Mouse (Mus musculus): Measurements from ENCODE around the gene Flii. TPM values are rescaled to one million over a fixed set of nuclear protein-coding genes. Genes with fewer than 3 reads are reported as not detected.

Gene Flii
- polyA plus RNA-seq, 1 experiment, result 122 TPM

GRCm38 (mm10) chr11:60728260-60728761 is 1.2 kb upstream of the Flii start, which contains the start of gene Mief2:
TSS of gene Mief2 (plus strand) at chr11:60728398.
- H3K4me3 ChIP-seq (ENCODE audit: insufficient read depth, low read length), result peak within 1 kb of the TSS; percentile 71
- peaks cover 4% of the 10 kb centered on the region; the same call in 1 of the 2 replicates for H3K4me1 ChIP-seq (ENCODE audit: control insufficient read depth, insufficient read depth, low read length)
- H3K27ac ChIP-seq (ENCODE audit: insufficient read depth, low read length), result peak within 1 kb of the TSS; percentile 51
- TF ChIP-seq POLR2A (IDR thresholded peaks at IDR 0.05; ENCODE audit: extremely low read depth, insufficient read depth, low read length), result peak; percentile 43; the same call in 1 of the 2 replicates
- no peak for TF ChIP-seq CTCF (IDR thresholded peaks at IDR 0.05; ENCODE audit: extremely low read depth, insufficient read depth, low read length)

GRCm38 (mm10) chr11:60727392-60728140 is 503 bp upstream of the Flii start:
- H3K4me1 ChIP-seq (ENCODE audit: control insufficient read depth, insufficient read depth, low read length), result peaks cover 4% of the 10 kb centered on the region; the same call in 1 of the 2 replicates
- no peak for TF ChIP-seq POLR2A (IDR thresholded peaks at IDR 0.05; ENCODE audit: extremely low read depth, insufficient read depth, low read length)
- no peak for TF ChIP-seq CTCF (IDR thresholded peaks at IDR 0.05; ENCODE audit: extremely low read depth, insufficient read depth, low read length)
- peak overlapping the region; percentile 30 for H3K27ac ChIP-seq (ENCODE audit: insufficient read depth, low read length)
- peak overlapping the region; percentile 71 for H3K4me3 ChIP-seq (ENCODE audit: insufficient read depth, low read length)

GRCm38 (mm10) chr11:60719263-60719662 is 7.8 kb downstream of the Flii start:
- no peak for TF ChIP-seq POLR2A (IDR thresholded peaks at IDR 0.05; ENCODE audit: extremely low read depth, insufficient read depth, low read length)
- TF ChIP-seq CTCF (IDR thresholded peaks at IDR 0.05; ENCODE audit: extremely low read depth, insufficient read depth, low read length), result no peak
- Histone ChIP-seq H3K27ac (ENCODE audit: insufficient read depth, low read length) (no peak overlapping the region), H3K4me3 (ENCODE audit: insufficient read depth, low read length) (no peak overlapping the region), H3K4me1 (ENCODE audit: control insufficient read depth, insufficient read depth, low read length) (no peaks in the 10 kb centered on the region)

- no peak overlapping the region for H3K27ac ChIP-seq (ENCODE audit: insufficient read depth, low read length)
- no peaks in the 10 kb centered on the region for H3K4me1 ChIP-seq (ENCODE audit: control insufficient read depth, insufficient read depth, low read length)
- no peak for TF ChIP-seq POLR2A (IDR thresholded peaks at IDR 0.05; ENCODE audit: extremely low read depth, insufficient read depth, low read length)
- TF ChIP-seq CTCF (IDR thresholded peaks at IDR 0.05; ENCODE audit: extremely low read depth, insufficient read depth, low read length), result no peak
- H3K4me3 ChIP-seq (ENCODE audit: insufficient read depth, low read length), result no peak overlapping the region
These were observed 11.2 kb downstream of the Flii start for GRCm38 (mm10) chr11:60715833-60716232.

GRCm38 (mm10) chr11:60712639-60713255 is 14.3 kb downstream of the Flii start:
- Histone ChIP-seq H3K4me1 (ENCODE audit: control insufficient read depth, insufficient read depth, low read length) (no peaks in the 10 kb centered on the region), H3K4me3 (ENCODE audit: insufficient read depth, low read length) (no peak overlapping the region), H3K27ac (ENCODE audit: insufficient read depth, low read length) (no peak overlapping the region)
- TF ChIP-seq POLR2A (IDR thresholded peaks at IDR 0.05; ENCODE audit: extremely low read depth, insufficient read depth, low read length), result no peak
- no peak for TF ChIP-seq CTCF (IDR thresholded peaks at IDR 0.05; ENCODE audit: extremely low read depth, insufficient read depth, low read length)

- no peak overlapping the region for H3K27ac ChIP-seq (ENCODE audit: insufficient read depth, low read length)
- H3K4me1 ChIP-seq (ENCODE audit: control insufficient read depth, insufficient read depth, low read length), result no peaks in the 10 kb centered on the region
- TF ChIP-seq POLR2A (IDR thresholded peaks at IDR 0.05; ENCODE audit: extremely low read depth, insufficient read depth, low read length) (no peak), CTCF (IDR thresholded peaks at IDR 0.05; ENCODE audit: extremely low read depth, insufficient read depth, low read length) (no peak)
- no peak overlapping the region for H3K4me3 ChIP-seq (ENCODE audit: insufficient read depth, low read length)
These were observed 15.0 kb downstream of the Flii start for GRCm38 (mm10) chr11:60712040-60712439.

- Histone ChIP-seq H3K4me3 (ENCODE audit: insufficient read depth, low read length) (no peak overlapping the region), H3K4me1 (ENCODE audit: control insufficient read depth, insufficient read depth, low read length) (no peaks in the 10 kb centered on the region), H3K27ac (ENCODE audit: insufficient read depth, low read length) (no peak overlapping the region)
- TF ChIP-seq CTCF (IDR thresholded peaks at IDR 0.05; ENCODE audit: extremely low read depth, insufficient read depth, low read length), result no peak
- TF ChIP-seq POLR2A (IDR thresholded peaks at IDR 0.05; ENCODE audit: extremely low read depth, insufficient read depth, low read length), result no peak
These were observed 15.8 kb downstream of the Flii start for GRCm38 (mm10) chr11:60711218-60711617.

GRCm38 (mm10) chr11:60709481-60710465 is 17.3 kb downstream of the Flii start:
- no peak overlapping the region for H3K27ac ChIP-seq (ENCODE audit: insufficient read depth, low read length)
- TF ChIP-seq POLR2A (IDR thresholded peaks at IDR 0.05; ENCODE audit: extremely low read depth, insufficient read depth, low read length) (no peak), CTCF (IDR thresholded peaks at IDR 0.05; ENCODE audit: extremely low read depth, insufficient read depth, low read length) (no peak)
- no peaks in the 10 kb centered on the region for H3K4me1 ChIP-seq (ENCODE audit: control insufficient read depth, insufficient read depth, low read length)

GRCm38 (mm10) chr11:60708631-60709030 is 18.4 kb downstream of the Flii start:
- no peaks in the 10 kb centered on the region for H3K4me1 ChIP-seq (ENCODE audit: control insufficient read depth, insufficient read depth, low read length)
- no peak for TF ChIP-seq CTCF (IDR thresholded peaks at IDR 0.05; ENCODE audit: extremely low read depth, insufficient read depth, low read length)
- no peak for TF ChIP-seq POLR2A (IDR thresholded peaks at IDR 0.05; ENCODE audit: extremely low read depth, insufficient read depth, low read length)
- no peak overlapping the region for H3K4me3 ChIP-seq (ENCODE audit: insufficient read depth, low read length)
- H3K27ac ChIP-seq (ENCODE audit: insufficient read depth, low read length), result no peak overlapping the region

More at GRCm38 (mm10) chr11:60709481-60710465, 17.3 kb downstream of the Flii start:
- no peak overlapping the region for H3K4me3 ChIP-seq (ENCODE audit: insufficient read depth, low read length)
